8 mouse cellular contexts compared by ENCODE assay signal in genomic region chr6:72277508-72278166, GRCm38 (mm10). TPM values are rescaled to one million over a fixed set of nuclear protein-coding genes. Genes with fewer than 3 reads are reported as not detected.
DNase-seq lines count a peak whose midpoint lies in the region; ATAC-seq and TF ChIP-seq lines count a peak whose summit lies in the region.

No protein-coding gene starts in this region.

- WGBS in midbrain, embryonic 16.5 days, result 63% methylated on average over 9 of the region's 9 CpGs
- 66% methylated on average over 9 of the region's 9 CpGs for WGBS in midbrain, postnatal 0 days
- 32% methylated on average over 9 of the region's 9 CpGs for WGBS in heart, embryonic 14.5 days
- 81% methylated on average over 9 of the region's 9 CpGs for WGBS in forebrain, embryonic 14.5 days

- no peaks in the 10 kb centered on the region for H3K4me1 ChIP-seq in midbrain, embryonic 16.5 days (ENCODE audit: control insufficient read depth, insufficient read depth, low read length)
- H3K4me1 ChIP-seq in midbrain, postnatal 0 days (ENCODE audit: insufficient read depth, low read length), result no peaks in the 10 kb centered on the region
- peaks cover 26 to 29% of the 10 kb centered on the region in 2 experiments for H3K4me1 ChIP-seq in heart, embryonic 14.5 days (ENCODE audit: control insufficient read depth in 2 of 2, insufficient read depth in 2 of 2, low read length in 2 of 2)
- H3K4me1 ChIP-seq in forebrain, embryonic 14.5 days (ENCODE audit: control insufficient read depth, insufficient read depth, low read length), result no peaks in the 10 kb centered on the region

- H3K27ac ChIP-seq in midbrain, embryonic 16.5 days (ENCODE audit: low read length), result 0 out of 2 replicates have a peak overlapping the region, but pooled peaks have one; percentile 20
- H3K27ac ChIP-seq in midbrain, postnatal 0 days (ENCODE audit: low read depth, low read length), result no peak overlapping the region
- H3K27ac ChIP-seq in heart, embryonic 14.5 days (replicated peaks in 1 of 2; ENCODE audit: control insufficient read depth in 1 of 2, insufficient read depth in 1 of 2, low read depth in 2 of 2, low read length in 2 of 2), result peak overlapping the region; percentile 89 to 93
- no peak overlapping the region for H3K27ac ChIP-seq in forebrain, embryonic 14.5 days (ENCODE audit: low read depth, low read length)

- no peak overlapping the region for H3K4me2 ChIP-seq in midbrain, embryonic 16.5 days (ENCODE audit: low read length)
- H3K4me2 ChIP-seq in midbrain, postnatal 0 days (ENCODE audit: low read depth, low read length, poor library complexity, severe bottlenecking), result no peak overlapping the region
- no peak overlapping the region for H3K4me2 ChIP-seq in heart, embryonic 14.5 days (ENCODE audit: low read length)
- no peak overlapping the region for H3K4me2 ChIP-seq in forebrain, embryonic 14.5 days (ENCODE audit: low read length)

- H3K9ac ChIP-seq in midbrain, embryonic 16.5 days (ENCODE audit: low read depth, low read length), result no peak overlapping the region
- no peak overlapping the region for H3K9ac ChIP-seq in midbrain, postnatal 0 days (replicated peaks; ENCODE audit: low read length, poor library complexity, severe bottlenecking)
- H3K9ac ChIP-seq in heart, embryonic 14.5 days (ENCODE audit: low read length), result no peak overlapping the region
- H3K9ac ChIP-seq in forebrain, embryonic 14.5 days (ENCODE audit: low read length), result no peak overlapping the region

- ATAC-seq in midbrain, embryonic 16.5 days, result no peak
- no peak for ATAC-seq in midbrain, postnatal 0 days (ENCODE audit: low FRiP score)
- ATAC-seq in heart, embryonic 14.5 days (ENCODE audit: insufficient number of reproducible peaks, insufficient read depth, low FRiP score, low read depth), result peak; percentile 87
- ATAC-seq in forebrain, embryonic 14.5 days, result no peak

- H3K4me3 ChIP-seq in midbrain, embryonic 16.5 days (ENCODE audit: low read depth, low read length), result no peak overlapping the region
- H3K4me3 ChIP-seq in midbrain, postnatal 0 days (ENCODE audit: low read depth, low read length), result no peak overlapping the region
- H3K4me3 ChIP-seq in heart, embryonic 14.5 days (ENCODE audit: control insufficient read depth in 1 of 2, insufficient read depth in 1 of 2, low read depth in 1 of 2, low read length in 2 of 2), result no peak overlapping the region
- no peak overlapping the region for H3K4me3 ChIP-seq in forebrain, embryonic 14.5 days (ENCODE audit: low read depth, low read length)

- DNase-seq in midbrain, postnatal 0 days (ENCODE audit: low spot score), result no peak
- DNase-seq in liver, result peak; percentile 43
- no peak for DNase-seq in ovary, postnatal 36 days (ENCODE audit: low spot score)
- no peak for DNase-seq in thymus, postnatal 36 days
- no peak for DNase-seq in layer of hippocampus, adult 9-10 months (ENCODE audit: low spot score)
- no peak for DNase-seq in forebrain, embryonic 14.5 days (ENCODE audit: low spot score)

- no peaks in the 10 kb centered on the region for H3K36me3 ChIP-seq in midbrain, embryonic 16.5 days (ENCODE audit: control insufficient read depth, insufficient read depth, low read length)
- H3K36me3 ChIP-seq in midbrain, postnatal 0 days (ENCODE audit: insufficient read depth, low read length), result no peaks in the 10 kb centered on the region
- H3K36me3 ChIP-seq in heart, embryonic 14.5 days (ENCODE audit: control insufficient read depth, insufficient read depth, low read length), result no peaks in the 10 kb centered on the region
- no peaks in the 10 kb centered on the region for H3K36me3 ChIP-seq in forebrain, embryonic 14.5 days (ENCODE audit: control insufficient read depth, insufficient read depth, low read length)

- H3K27me3 ChIP-seq in midbrain, embryonic 16.5 days (ENCODE audit: control insufficient read depth, insufficient read depth, low read depth, low read length), result no peaks in the 10 kb centered on the region
- no peaks in the 10 kb centered on the region for H3K27me3 ChIP-seq in midbrain, postnatal 0 days (ENCODE audit: insufficient read depth, low read length)
- no peaks in the 10 kb centered on the region for H3K27me3 ChIP-seq in heart, embryonic 14.5 days (ENCODE audit: control insufficient read depth, insufficient read depth, low read length)
- H3K27me3 ChIP-seq in forebrain, embryonic 14.5 days (replicated peaks; ENCODE audit: control insufficient read depth, insufficient read depth, low read length), result no peaks in the 10 kb centered on the region

- TF ChIP-seq CTCF in midbrain, postnatal 0 days (IDR thresholded peaks at IDR 0.05), result no peak

- no peaks in the 10 kb centered on the region for H3K9me3 ChIP-seq in midbrain, embryonic 16.5 days (replicated peaks; ENCODE audit: control insufficient read depth, low read length, poor library complexity, severe bottlenecking)
- H3K9me3 ChIP-seq in midbrain, postnatal 0 days (ENCODE audit: low read length), result no peaks in the 10 kb centered on the region
- H3K9me3 ChIP-seq in heart, embryonic 14.5 days (ENCODE audit: control insufficient read depth, low read length), result no peaks in the 10 kb centered on the region
- no peaks in the 10 kb centered on the region for H3K9me3 ChIP-seq in forebrain, embryonic 14.5 days (replicated peaks; ENCODE audit: control insufficient read depth, low read length)

RNA-seq across cellular contexts. Expression of gene Sftpb, which starts 26.8 kb away (rescaled TPM):
- 0.19 and 0.26 TPM in 2 replicates for polyA plus RNA-seq in midbrain, embryonic 16.5 days (2015; fragmentation: Nextera tagmentation; extraction: Ambion mirVana)
- total RNA-seq in midbrain, postnatal 0 days (2014; rRNA removed), result 1.9 and 3.0 TPM in 2 replicates
- polyA plus RNA-seq in midbrain, postnatal 0 days (2015; fragmentation: Nextera tagmentation; extraction: Ambion mirVana), result 0.19 and 0.20 TPM in 2 replicates
- polyA plus RNA-seq in heart, embryonic 14.5 days (2014; fragmentation: Nextera tagmentation; extraction: Ambion mirVana), result not detected in 2 replicates
- polyA plus RNA-seq in forebrain, embryonic 14.5 days (2014; fragmentation: Nextera tagmentation; extraction: Ambion mirVana), result not detected in 2 replicates

RNA-seq across cellular contexts. Expression of gene Atoh8, which starts 42.3 kb away (rescaled TPM):
- 1.8 and 2.1 TPM in 2 replicates for polyA plus RNA-seq in midbrain, embryonic 16.5 days (2015; fragmentation: Nextera tagmentation; extraction: Ambion mirVana)
- 1.8 and 3.7 TPM in 2 replicates for total RNA-seq in midbrain, postnatal 0 days (2014; rRNA removed)
- 1.9 and 2.3 TPM in 2 replicates for polyA plus RNA-seq in midbrain, postnatal 0 days (2015; fragmentation: Nextera tagmentation; extraction: Ambion mirVana)
- polyA plus RNA-seq in heart, embryonic 14.5 days (2014; fragmentation: Nextera tagmentation; extraction: Ambion mirVana), result 8.9 and 12.0 TPM in 2 replicates
- 2.2 and 2.5 TPM in 2 replicates for polyA plus RNA-seq in forebrain, embryonic 14.5 days (2014; fragmentation: Nextera tagmentation; extraction: Ambion mirVana)

Comparison
In these comparisons a context has a peak if more than half of its experiments do, and no peak if none do; other contexts are left out.
1. H3K27ac ChIP-seq: peak in midbrain, embryonic 16.5 days (single experiment) and heart, embryonic 14.5 days (2 of 2); none in midbrain, postnatal 0 days (single experiment) and forebrain, embryonic 14.5 days (single experiment).